Mouse (Mus musculus): ENCODE measurements around the gene Gm20388. TPM values are rescaled to one million over a fixed set of nuclear protein-coding genes. Genes with fewer than 3 reads are reported as not detected.

Gm20388 gene
- total RNA-seq, 2 experiments from 2014 or later, result 18.5 to 23.8 TPM

- peak; percentile 64 for ATAC-seq (replicated peaks; ENCODE audit: poor library complexity, severe bottlenecking)
Measured at GRCm38 (mm10) chr8:122110867-122111253, 2200.2 kb downstream of the Gm20388 start.

- ATAC-seq (replicated peaks; ENCODE audit: poor library complexity, severe bottlenecking), result peak; percentile 34
Measured at GRCm38 (mm10) chr8:122111745-122112144, 2201.1 kb downstream of the Gm20388 start.

- ATAC-seq (replicated peaks; ENCODE audit: poor library complexity, severe bottlenecking), result peak; percentile 77
Measured at GRCm38 (mm10) chr8:122112264-122112965, 2201.8 kb downstream of the Gm20388 start.

GRCm38 (mm10) chr8:122114890-122115289 is 2204.2 kb downstream of the Gm20388 start:
- no peak for ATAC-seq (replicated peaks; ENCODE audit: poor library complexity, severe bottlenecking)

GRCm38 (mm10) chr8:122116716-122117357 is 2206.2 kb downstream of the Gm20388 start:
- no peak for ATAC-seq (replicated peaks; ENCODE audit: poor library complexity, severe bottlenecking)

- ATAC-seq (replicated peaks; ENCODE audit: poor library complexity, severe bottlenecking), result no peak
Measured at GRCm38 (mm10) chr8:122118097-122118496, 2207.5 kb downstream of the Gm20388 start.

- no peak for ATAC-seq (replicated peaks; ENCODE audit: poor library complexity, severe bottlenecking)
Measured at GRCm38 (mm10) chr8:122118536-122118935, 2207.9 kb downstream of the Gm20388 start.

GRCm38 (mm10) chr8:122124326-122124725 is 2213.7 kb downstream of the Gm20388 start:
- no peak for ATAC-seq (replicated peaks; ENCODE audit: poor library complexity, severe bottlenecking)

- ATAC-seq (replicated peaks; ENCODE audit: poor library complexity, severe bottlenecking), result no peak
Measured at GRCm38 (mm10) chr8:122126659-122127058, 2216.0 kb downstream of the Gm20388 start.

- no peak for ATAC-seq (replicated peaks; ENCODE audit: poor library complexity, severe bottlenecking)
Measured at GRCm38 (mm10) chr8:122134121-122134529, 2223.5 kb downstream of the Gm20388 start.

GRCm38 (mm10) chr8:122135494-122135893 is 2224.9 kb downstream of the Gm20388 start:
- peak; percentile 35; the same call in 1 of the 2 replicates for ATAC-seq (replicated peaks; ENCODE audit: poor library complexity, severe bottlenecking)

GRCm38 (mm10) chr8:122139784-122140183 is 2229.1 kb downstream of the Gm20388 start:
- peak; percentile 86 for ATAC-seq (replicated peaks; ENCODE audit: poor library complexity, severe bottlenecking)

- ATAC-seq (replicated peaks; ENCODE audit: poor library complexity, severe bottlenecking), result no peak
Measured at GRCm38 (mm10) chr8:122140411-122140810, 2229.8 kb downstream of the Gm20388 start.

GRCm38 (mm10) chr8:122142428-122142827 is 2231.8 kb downstream of the Gm20388 start:
- ATAC-seq (replicated peaks; ENCODE audit: poor library complexity, severe bottlenecking), result no peak

GRCm38 (mm10) chr8:122143231-122143630 is 2232.6 kb downstream of the Gm20388 start:
- ATAC-seq (replicated peaks; ENCODE audit: poor library complexity, severe bottlenecking), result no peak

- ATAC-seq (replicated peaks; ENCODE audit: poor library complexity, severe bottlenecking), result no peak; the same call in 1 of the 2 replicates
Measured at GRCm38 (mm10) chr8:122144729-122145311, 2234.2 kb downstream of the Gm20388 start.

GRCm38 (mm10) chr8:122149045-122149444 is 2238.4 kb downstream of the Gm20388 start:
- no peak for ATAC-seq (replicated peaks; ENCODE audit: poor library complexity, severe bottlenecking)

- ATAC-seq (replicated peaks; ENCODE audit: poor library complexity, severe bottlenecking), result no peak
Measured at GRCm38 (mm10) chr8:122149606-122150005, 2239.0 kb downstream of the Gm20388 start.

GRCm38 (mm10) chr8:122151541-122151940 is 2240.9 kb downstream of the Gm20388 start:
- ATAC-seq (replicated peaks; ENCODE audit: poor library complexity, severe bottlenecking), result no peak

GRCm38 (mm10) chr8:122155082-122155643 is 2244.5 kb downstream of the Gm20388 start:
- ATAC-seq (replicated peaks; ENCODE audit: poor library complexity, severe bottlenecking), result 0 out of 2 replicates have a peak, but pooled peaks have one; percentile 27

GRCm38 (mm10) chr8:122155964-122156363 is 2245.3 kb downstream of the Gm20388 start:
- no peak for ATAC-seq (replicated peaks; ENCODE audit: poor library complexity, severe bottlenecking)
